Mouse (Mus musculus): ENCODE data around the gene Gck. TPM values are rescaled to one million over a fixed set of nuclear protein-coding genes. Genes with fewer than 3 reads are reported as not detected.
"Not testable (repeated sequence)": the region's sequence is repeated elsewhere in the genome, so short reads cannot be mapped to it uniquely, and the experiment has no call there.

Gck gene
- polyA plus RNA-seq, 1 experiment from 2014 or later = 1.5 TPM

DNA sequence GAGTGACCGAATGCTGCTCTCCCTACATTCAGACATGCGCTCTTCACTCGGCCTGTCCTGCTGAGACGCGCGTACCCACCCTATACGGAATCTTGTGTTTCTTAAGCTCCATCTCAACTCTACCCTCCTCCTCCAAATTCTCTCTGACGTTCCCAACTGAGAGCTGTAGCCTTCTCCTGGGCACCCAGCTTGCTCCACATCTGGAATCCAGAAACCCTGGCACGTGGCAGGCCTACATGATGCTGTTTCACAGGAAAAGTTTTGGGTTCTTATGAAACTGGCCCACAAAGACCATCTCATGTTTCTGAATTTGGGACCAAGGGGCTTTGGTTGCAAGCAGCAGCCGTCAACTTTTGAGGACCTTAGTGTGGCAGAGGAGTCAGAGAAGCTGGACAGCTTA is 50.6 kb downstream of the Gck start:
- Histone ChIP-seq H3K36me3 (ENCODE audit: control insufficient read depth, insufficient read depth, low read length) (no peaks in the 10 kb centered on the region), H3K4me2 (replicated peaks; ENCODE audit: low read depth, low read length) (no peak overlapping the region), H3K4me3 (ENCODE audit: low read length) (no peak overlapping the region), H3K9me3 (ENCODE audit: control insufficient read depth, low read length) (no peaks in the 10 kb centered on the region), H3K9ac (ENCODE audit: low read depth, low read length) (no peak overlapping the region), H3K4me1 (ENCODE audit: control insufficient read depth, insufficient read depth, low read length) (peaks cover 29% of the 10 kb centered on the region), H3K27me3 (ENCODE audit: control insufficient read depth, insufficient read depth, low read length) (0 out of 2 replicates have a peak, but pooled peaks cover 10% of the 10 kb centered on the region), H3K27ac (ENCODE audit: low read depth, low read length) (no peak overlapping the region)
- WGBS = 93% methylated on average over 10 of the region's 10 CpGs
- ATAC-seq (ENCODE audit: low FRiP score, low TSS enrichment) = no peak

DNA sequence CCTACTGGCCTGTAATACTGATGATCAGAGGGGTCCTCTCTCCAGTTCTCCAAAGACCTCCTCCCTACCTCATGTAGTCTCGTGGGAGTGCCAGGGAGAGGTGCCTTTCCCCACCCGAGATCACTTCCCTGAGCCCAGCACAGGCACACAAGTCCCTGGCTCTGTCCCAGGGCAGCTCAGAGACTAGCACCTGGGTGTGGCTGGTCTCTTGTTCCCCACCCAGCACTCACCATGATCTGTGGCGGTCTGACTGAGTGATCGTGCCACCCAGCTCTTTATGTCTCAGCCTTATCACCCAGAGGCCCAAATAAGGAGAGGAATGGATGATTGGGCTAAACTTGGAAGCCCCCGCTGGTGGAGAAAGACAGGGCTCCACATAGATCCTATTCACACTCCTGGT is 51.4 kb downstream of the Gck start, which contains the start of gene Myl7:
Gene Myl7 (minus strand): TSS at position 252 of the 400 bp plus-strand sequence.
- H3K27ac ChIP-seq (ENCODE audit: low read depth, low read length) = no peak within 1 kb of the TSS
- 0 out of 2 replicates have a peak, but pooled peaks cover 10% of the 10 kb centered on the region for H3K27me3 ChIP-seq (ENCODE audit: control insufficient read depth, insufficient read depth, low read length)
- no peak within 1 kb of the TSS for H3K4me3 ChIP-seq (ENCODE audit: low read length)
- H3K4me2 ChIP-seq (replicated peaks; ENCODE audit: low read depth, low read length) = no peak within 1 kb of the TSS
- H3K9me3 ChIP-seq (ENCODE audit: control insufficient read depth, low read length) = no peaks in the 10 kb centered on the region
- H3K9ac ChIP-seq (ENCODE audit: low read depth, low read length) = no peak within 1 kb of the TSS
- 71% methylated on average over 5 of the region's 5 CpGs for WGBS
- H3K36me3 ChIP-seq (ENCODE audit: control insufficient read depth, insufficient read depth, low read length) = no peaks in the 10 kb centered on the region
- H3K4me1 ChIP-seq (ENCODE audit: control insufficient read depth, insufficient read depth, low read length) = peaks cover 36% of the 10 kb centered on the region
- no peak for ATAC-seq (ENCODE audit: low FRiP score, low TSS enrichment)

DNA sequence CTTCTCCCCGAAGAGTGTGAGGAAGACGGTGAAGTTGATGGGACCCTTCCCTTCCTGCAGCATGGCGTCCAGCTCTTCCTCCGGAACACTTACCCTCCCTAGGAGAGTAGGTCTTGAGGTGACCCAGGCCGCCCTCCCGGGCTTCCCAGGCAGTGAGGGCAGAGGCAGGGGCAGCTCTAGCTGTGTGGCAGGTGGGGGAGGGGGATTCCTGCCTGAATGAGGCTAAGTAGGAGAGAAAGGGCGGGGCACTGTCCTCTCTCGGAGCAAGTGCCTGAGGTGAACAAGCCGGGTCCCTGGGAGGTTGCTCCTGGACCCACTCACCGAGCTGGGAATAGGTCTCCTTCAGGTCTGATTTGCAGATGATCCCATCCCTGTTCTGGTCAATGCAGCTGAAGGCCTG is 52.0 kb downstream of the Gck start:
- no peak overlapping the region for H3K4me2 ChIP-seq (replicated peaks; ENCODE audit: low read depth, low read length)
- ATAC-seq (ENCODE audit: low FRiP score, low TSS enrichment) = no peak
- no peak overlapping the region for H3K27ac ChIP-seq (ENCODE audit: low read depth, low read length)
- peaks cover 43% of the 10 kb centered on the region for H3K4me1 ChIP-seq (ENCODE audit: control insufficient read depth, insufficient read depth, low read length)
- WGBS = 17% methylated on average over 10 of the region's 10 CpGs
- no peak overlapping the region for H3K4me3 ChIP-seq (ENCODE audit: low read length)
- no peaks in the 10 kb centered on the region for H3K36me3 ChIP-seq (ENCODE audit: control insufficient read depth, insufficient read depth, low read length)
- H3K9me3 ChIP-seq (ENCODE audit: control insufficient read depth, low read length) = no peaks in the 10 kb centered on the region
- H3K9ac ChIP-seq (ENCODE audit: low read depth, low read length) = no peak overlapping the region
- 0 out of 2 replicates have a peak, but pooled peaks cover 8% of the 10 kb centered on the region for H3K27me3 ChIP-seq (ENCODE audit: control insufficient read depth, insufficient read depth, low read length)

GRCm38 (mm10) chr11:5897230-5897629 is 52.7 kb downstream of the Gck start:
- H3K27me3 ChIP-seq (ENCODE audit: control insufficient read depth, insufficient read depth, low read length) = 0 out of 2 replicates have a peak, but pooled peaks cover 7% of the 10 kb centered on the region
- no peak overlapping the region for H3K9ac ChIP-seq (ENCODE audit: low read depth, low read length)
- no peaks in the 10 kb centered on the region for H3K9me3 ChIP-seq (ENCODE audit: control insufficient read depth, low read length)
- H3K27ac ChIP-seq (ENCODE audit: low read depth, low read length) = no peak overlapping the region
- ATAC-seq (ENCODE audit: low FRiP score, low TSS enrichment) = no peak
- no peak overlapping the region for H3K4me3 ChIP-seq (ENCODE audit: low read length)
- WGBS = 18% methylated on average over 16 of the region's 16 CpGs
- H3K4me2 ChIP-seq (replicated peaks; ENCODE audit: low read depth, low read length) = peak overlapping the region; percentile 15; the same call in 1 of the 2 replicates
- H3K36me3 ChIP-seq (ENCODE audit: control insufficient read depth, insufficient read depth, low read length) = no peaks in the 10 kb centered on the region
- H3K4me1 ChIP-seq (ENCODE audit: control insufficient read depth, insufficient read depth, low read length) = peaks cover 44% of the 10 kb centered on the region

GRCm38 (mm10) chr11:5893807-5894206 is 56.1 kb downstream of the Gck start:
- Histone ChIP-seq H3K9ac (ENCODE audit: low read depth, low read length) (no peak overlapping the region), H3K36me3 (ENCODE audit: control insufficient read depth, insufficient read depth, low read length) (no peaks in the 10 kb centered on the region), H3K27ac (ENCODE audit: low read depth, low read length) (no peak overlapping the region), H3K4me2 (replicated peaks; ENCODE audit: low read depth, low read length) (no peak overlapping the region), H3K9me3 (ENCODE audit: control insufficient read depth, low read length) (no peaks in the 10 kb centered on the region), H3K4me3 (ENCODE audit: low read length) (no peak overlapping the region), H3K4me1 (ENCODE audit: control insufficient read depth, insufficient read depth, low read length) (peaks cover 41% of the 10 kb centered on the region), H3K27me3 (ENCODE audit: control insufficient read depth, insufficient read depth, low read length) (no peaks in the 10 kb centered on the region)
- 80% methylated on average over 6 of the region's 6 CpGs for WGBS
- no peak for ATAC-seq (ENCODE audit: low FRiP score, low TSS enrichment)

- Histone ChIP-seq H3K9ac (ENCODE audit: low read depth, low read length) (no peak overlapping the region), H3K36me3 (ENCODE audit: control insufficient read depth, insufficient read depth, low read length) (no peaks in the 10 kb centered on the region), H3K27ac (ENCODE audit: low read depth, low read length) (peak overlapping the region; percentile 10; the same call in 1 of the 2 replicates), H3K27me3 (ENCODE audit: control insufficient read depth, insufficient read depth, low read length) (no peaks in the 10 kb centered on the region), H3K9me3 (ENCODE audit: control insufficient read depth, low read length) (no peaks in the 10 kb centered on the region), H3K4me2 (replicated peaks; ENCODE audit: low read depth, low read length) (no peak overlapping the region), H3K4me1 (ENCODE audit: control insufficient read depth, insufficient read depth, low read length) (peaks cover 36% of the 10 kb centered on the region), H3K4me3 (ENCODE audit: low read length) (no peak overlapping the region)
- no peak for ATAC-seq (ENCODE audit: low FRiP score, low TSS enrichment)
- WGBS = 46% methylated on average over 4 of the region's 4 CpGs
Measured at GRCm38 (mm10) chr11:5892810-5893368, 57.0 kb downstream of the Gck start.

- Histone ChIP-seq H3K9ac (ENCODE audit: low read depth, low read length) (no peak overlapping the region), H3K27ac (ENCODE audit: low read depth, low read length) (peak overlapping the region; percentile 10; the same call in 1 of the 2 replicates)
- 22% methylated on average over 8 of the region's 8 CpGs for WGBS
Measured at GRCm38 (mm10) chr11:5892151-5892591, 57.7 kb downstream of the Gck start.

DNA sequence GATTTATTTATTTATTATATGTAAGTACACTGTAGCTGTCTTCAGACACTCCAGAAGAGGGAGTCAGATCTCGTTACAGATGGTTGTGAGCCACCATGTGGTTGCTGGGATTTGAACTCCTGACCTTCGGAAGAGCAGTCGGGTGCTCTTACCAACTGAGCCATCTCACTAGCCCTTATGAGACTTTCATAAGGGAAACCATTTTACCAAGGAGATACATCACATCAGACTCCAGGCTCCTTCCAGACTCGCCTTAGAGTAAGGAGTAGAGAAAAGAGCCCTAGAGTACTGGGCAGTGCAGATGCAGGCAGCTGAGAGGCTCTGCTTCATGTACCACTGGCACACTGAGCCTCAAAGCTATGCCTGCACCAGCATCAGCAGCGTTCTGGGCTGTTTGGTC is 61.3 kb downstream of the Gck start:
- not testable (repeated sequence) for H3K9me3 ChIP-seq (ENCODE audit: control insufficient read depth, low read length); H3K36me3 ChIP-seq (ENCODE audit: control insufficient read depth, insufficient read depth, low read length); H3K4me3 ChIP-seq (ENCODE audit: low read length); H3K27me3 ChIP-seq (ENCODE audit: control insufficient read depth, insufficient read depth, low read length); H3K9ac ChIP-seq (ENCODE audit: low read depth, low read length); H3K27ac ChIP-seq (ENCODE audit: low read depth, low read length); H3K4me2 ChIP-seq (replicated peaks; ENCODE audit: low read depth, low read length); ATAC-seq (ENCODE audit: low FRiP score, low TSS enrichment)
- 65% methylated on average over 4 of the region's 5 CpGs for WGBS
- peaks cover 19% of the 10 kb centered on the region; the same call in 1 of the 2 replicates for H3K4me1 ChIP-seq (ENCODE audit: control insufficient read depth, insufficient read depth, low read length)

More at GRCm38 (mm10) chr11:5892151-5892591, 57.7 kb downstream of the Gck start:
- no peaks in the 10 kb centered on the region for H3K9me3 ChIP-seq (ENCODE audit: control insufficient read depth, low read length)
- H3K27me3 ChIP-seq (ENCODE audit: control insufficient read depth, insufficient read depth, low read length) = no peaks in the 10 kb centered on the region
- no peaks in the 10 kb centered on the region for H3K36me3 ChIP-seq (ENCODE audit: control insufficient read depth, insufficient read depth, low read length)
- no peak overlapping the region for H3K4me3 ChIP-seq (ENCODE audit: low read length)
- H3K4me2 ChIP-seq (replicated peaks; ENCODE audit: low read depth, low read length) = no peak overlapping the region
- H3K4me1 ChIP-seq (ENCODE audit: control insufficient read depth, insufficient read depth, low read length) = peaks cover 30% of the 10 kb centered on the region
- ATAC-seq (ENCODE audit: low FRiP score, low TSS enrichment) = peak; percentile 90

- H3K4me1 ChIP-seq (ENCODE audit: control insufficient read depth, insufficient read depth, low read length) = peaks cover 7% of the 10 kb centered on the region; the same call in 1 of the 2 replicates
- no peak overlapping the region for H3K27ac ChIP-seq (ENCODE audit: low read depth, low read length)
- H3K4me2 ChIP-seq (replicated peaks; ENCODE audit: low read depth, low read length) = no peak overlapping the region
- H3K4me3 ChIP-seq (ENCODE audit: low read length) = no peak overlapping the region
- no peaks in the 10 kb centered on the region for H3K9me3 ChIP-seq (ENCODE audit: control insufficient read depth, low read length)
- no peak overlapping the region for H3K9ac ChIP-seq (ENCODE audit: low read depth, low read length)
- ATAC-seq (ENCODE audit: low FRiP score, low TSS enrichment) = no peak
- H3K36me3 ChIP-seq (ENCODE audit: control insufficient read depth, insufficient read depth, low read length) = no peaks in the 10 kb centered on the region
- 64% methylated on average over 5 of the region's 5 CpGs for WGBS
- H3K27me3 ChIP-seq (ENCODE audit: control insufficient read depth, insufficient read depth, low read length) = no peaks in the 10 kb centered on the region
Measured at GRCm38 (mm10) chr11:5887250-5887649, 62.6 kb downstream of the Gck start.

Data from kidney, embryonic 14.5 days (tissue).